Mouse (Mus musculus) limb, embryonic 13.5 days (tissue): ENCODE measurements around the gene Rhobtb3. TPM values are rescaled to one million over a fixed set of nuclear protein-coding genes. Genes with fewer than 3 reads are reported as not detected.
A peak's percentile ranks its signal among the peaks of the same experiment; 100 is the strongest.

Experiments used
- ATAC-seq: fragments of 200-750 bp; cut with Nextera tagmentation; 2 replicates; pipeline ENCODE4 v1.8.0; 2017; ENCODE audit warnings: low read depth, moderate number of reproducible peaks, moderate TSS enrichment; ENCODE audit not compliant: low FRiP score
- H3K27ac ChIP-seq: fragments of 300-500 bp; sonication (generic); 2 replicates; pipeline ENCODE4 v1.5.1; 2015; ENCODE audit warnings: inconsistent platforms, mild to moderate bottlenecking, moderate library complexity
- H3K27me3 ChIP-seq: fragments of 300-500 bp; sonication (generic); 2 replicates; pipeline ENCODE4 v1.6.1; 2015; ENCODE audit warnings: mild to moderate bottlenecking, inconsistent platforms
- H3K36me3 ChIP-seq: fragments of 300-500 bp; sonication (generic); 2 replicates; pipeline ENCODE4 v1.6.1; 2015; ENCODE audit warnings: inconsistent platforms, mild to moderate bottlenecking, moderate library complexity
- H3K4me1 ChIP-seq: fragments of 300-500 bp; sonication (generic); 2 replicates; pipeline ENCODE4 v1.6.1; 2015; ENCODE audit warnings: inconsistent platforms
- H3K4me2 ChIP-seq: fragments of 300-500 bp; sonication (generic); replicated peaks from 2 replicates; pipeline ENCODE4 v1.6.1; 2015; ENCODE audit warnings: inconsistent platforms, mild to moderate bottlenecking, moderate library complexity
- H3K4me3 ChIP-seq: fragments of 300-500 bp; sonication (generic); 2 replicates; pipeline ENCODE4 v1.5.1; 2015; ENCODE audit warnings: moderate library complexity, mild to moderate bottlenecking, inconsistent platforms
- H3K9ac ChIP-seq: fragments of 300-500 bp; sonication (generic); 2 replicates; pipeline ENCODE4 v1.6.1; 2015; ENCODE audit warnings: mild to moderate bottlenecking, inconsistent platforms
- H3K9me3 ChIP-seq: fragments of 300-500 bp; sonication (generic); 2 replicates; pipeline ENCODE4 v1.6.1; 2016; ENCODE audit warnings: inconsistent platforms
- WGBS: fragments of 180-500 bp; shearing (Covaris S2); methylation state at CpG from one replicate; pipeline ENCODE4 v1.1.7; 2015; 5-methylcytosine and 5-hydroxymethylcytosine counted together
- polyA plus RNA-seq: library from polyadenylated mRNA; unstranded; fragments of >200 nt; fragmentation: Nextera tagmentation; extraction: Ambion mirVana; gene quantifications from 2 replicates; pipeline ENCODE4 v1.2.1, GENCODE M21; 2015

Rhobtb3 gene
- 51.2 and 51.3 TPM in 2 replicates for polyA plus RNA-seq

- H3K9me3 ChIP-seq: no peaks in the 10 kb centered on the region
- WGBS: under 1% methylated on average over 84 of the region's 110 CpGs
- H3K9ac ChIP-seq: peak within 1 kb of the TSS; percentile 99
- H3K4me3 ChIP-seq: peak within 1 kb of the TSS; percentile 84
- no peaks in the 10 kb centered on the region for H3K27me3 ChIP-seq
- peak within 1 kb of the TSS; percentile 73 for H3K4me2 ChIP-seq
- H3K27ac ChIP-seq: peak within 1 kb of the TSS; percentile 100
- peak; percentile 91 for ATAC-seq
- H3K36me3 ChIP-seq: peaks cover 14% of the 10 kb centered on the region
- H3K4me1 ChIP-seq: peaks cover 21% of the 10 kb centered on the region
These were observed at the start of gene Rhobtb3 for GRCm38 (mm10) chr13:75943189-75944043. Gene Rhobtb3, minus strand, starts transcription at chr13:75943925.

- peaks cover 7% of the 10 kb centered on the region for H3K4me1 ChIP-seq
- H3K9ac ChIP-seq: no peak overlapping the region
- 13% methylated on average over 9 of the region's 9 CpGs for WGBS
- H3K27ac ChIP-seq: no peak overlapping the region; the same call in 1 of the 2 replicates
- H3K36me3 ChIP-seq: peaks cover 5% of the 10 kb centered on the region; the same call in 1 of the 2 replicates
- peak; percentile 92 for ATAC-seq
- H3K4me2 ChIP-seq: 0 out of 2 replicates have a peak overlapping the region, but pooled peaks have one; percentile 1
- H3K27me3 ChIP-seq: no peaks in the 10 kb centered on the region
- H3K4me3 ChIP-seq: no peak overlapping the region
- peaks cover 12% of the 10 kb centered on the region for H3K9me3 ChIP-seq
These were observed 48.7 kb upstream of the Rhobtb3 start for GRCm38 (mm10) chr13:75992169-75993028.

- Histone ChIP-seq H3K9me3 (no peaks in the 10 kb centered on the region), H3K4me2 (no peak overlapping the region), H3K36me3 (no peaks in the 10 kb centered on the region), H3K27me3 (no peaks in the 10 kb centered on the region), H3K27ac (no peak overlapping the region), H3K9ac (no peak overlapping the region), H3K4me3 (no peak overlapping the region), H3K4me1 (peaks cover 7% of the 10 kb centered on the region)
- ATAC-seq: no peak
- WGBS: 94% methylated on average over 1 of the region's 1 CpGs
These were observed 44.4 kb upstream of the Rhobtb3 start for GRCm38 (mm10) chr13:75988096-75988495.

GRCm38 (mm10) chr13:75981901-75982300 lies 38.2 kb upstream of the Rhobtb3 start:
- H3K36me3 ChIP-seq: no peaks in the 10 kb centered on the region
- no peaks in the 10 kb centered on the region for H3K27me3 ChIP-seq
- H3K4me2 ChIP-seq: no peak overlapping the region
- ATAC-seq: no peak
- H3K4me3 ChIP-seq: no peak overlapping the region
- no peak overlapping the region for H3K27ac ChIP-seq
- no peak overlapping the region for H3K9ac ChIP-seq
- H3K9me3 ChIP-seq: no peaks in the 10 kb centered on the region
- no peaks in the 10 kb centered on the region for H3K4me1 ChIP-seq

GRCm38 (mm10) chr13:75976649-75977048 lies 32.9 kb upstream of the Rhobtb3 start:
- Histone ChIP-seq H3K9ac (no peak overlapping the region), H3K4me1 (no peaks in the 10 kb centered on the region), H3K9me3 (no peaks in the 10 kb centered on the region), H3K36me3 (no peaks in the 10 kb centered on the region), H3K4me3 (no peak overlapping the region), H3K27me3 (no peaks in the 10 kb centered on the region), H3K4me2 (no peak overlapping the region), H3K27ac (no peak overlapping the region)
- ATAC-seq: no peak
- WGBS: 77% methylated on average over 2 of the region's 2 CpGs

GRCm38 (mm10) chr13:75976218-75976617 lies 32.5 kb upstream of the Rhobtb3 start:
- no peaks in the 10 kb centered on the region for H3K4me1 ChIP-seq
- H3K4me3 ChIP-seq: no peak overlapping the region
- H3K9ac ChIP-seq: no peak overlapping the region
- H3K27ac ChIP-seq: no peak overlapping the region
- ATAC-seq: no peak
- H3K9me3 ChIP-seq: no peaks in the 10 kb centered on the region
- no peaks in the 10 kb centered on the region for H3K36me3 ChIP-seq
- H3K27me3 ChIP-seq: no peaks in the 10 kb centered on the region
- 91% methylated on average over 2 of the region's 2 CpGs for WGBS
- no peak overlapping the region for H3K4me2 ChIP-seq

- no peak overlapping the region for H3K4me2 ChIP-seq
- H3K4me1 ChIP-seq: no peaks in the 10 kb centered on the region
- no peak for ATAC-seq
- H3K36me3 ChIP-seq: no peaks in the 10 kb centered on the region
- 67% methylated on average over 1 of the region's 1 CpGs for WGBS
- H3K4me3 ChIP-seq: no peak overlapping the region
- no peak overlapping the region for H3K27ac ChIP-seq
- H3K9me3 ChIP-seq: no peaks in the 10 kb centered on the region
- H3K27me3 ChIP-seq: no peaks in the 10 kb centered on the region
- no peak overlapping the region for H3K9ac ChIP-seq
These were observed 31.9 kb upstream of the Rhobtb3 start for GRCm38 (mm10) chr13:75975629-75976028.

GRCm38 (mm10) chr13:75974481-75974880 lies 30.8 kb upstream of the Rhobtb3 start:
- H3K9me3 ChIP-seq: no peaks in the 10 kb centered on the region
- no peaks in the 10 kb centered on the region for H3K27me3 ChIP-seq
- no peak overlapping the region for H3K4me2 ChIP-seq
- ATAC-seq: no peak
- no peak overlapping the region for H3K4me3 ChIP-seq
- no peak overlapping the region for H3K9ac ChIP-seq
- no peak overlapping the region for H3K27ac ChIP-seq
- 86% methylated on average over 2 of the region's 2 CpGs for WGBS
- no peaks in the 10 kb centered on the region for H3K36me3 ChIP-seq
- no peaks in the 10 kb centered on the region for H3K4me1 ChIP-seq

- 75% methylated on average over 1 of the region's 1 CpGs for WGBS
These were observed 23.1 kb upstream of the Rhobtb3 start, which contains the start of gene Spata9 for GRCm38 (mm10) chr13:75966850-75967249. Gene Spata9, plus strand, starts transcription at chr13:75967150.

GRCm38 (mm10) chr13:75955357-75955992 lies 11.8 kb upstream of the Rhobtb3 start:
- no peak overlapping the region for H3K27ac ChIP-seq
- peak; percentile 15; the same call in 1 of the 2 replicates for ATAC-seq
- H3K4me2 ChIP-seq: no peak overlapping the region
- no peak overlapping the region for H3K9ac ChIP-seq
- H3K4me1 ChIP-seq: peaks cover 3% of the 10 kb centered on the region
- H3K4me3 ChIP-seq: no peak overlapping the region
- no peaks in the 10 kb centered on the region; the same call in 1 of the 2 replicates for H3K9me3 ChIP-seq
- H3K36me3 ChIP-seq: no peaks in the 10 kb centered on the region
- H3K27me3 ChIP-seq: no peaks in the 10 kb centered on the region

More at GRCm38 (mm10) chr13:75966850-75967249, 23.1 kb upstream of the Rhobtb3 start, which contains the start of gene Spata9:
- Histone ChIP-seq H3K4me3 (no peak within 1 kb of the TSS), H3K27me3 (no peaks in the 10 kb centered on the region), H3K9me3 (no peaks in the 10 kb centered on the region), H3K27ac (no peak within 1 kb of the TSS), H3K36me3 (no peaks in the 10 kb centered on the region), H3K4me2 (no peak within 1 kb of the TSS), H3K4me1 (no peaks in the 10 kb centered on the region), H3K9ac (no peak within 1 kb of the TSS)
- ATAC-seq: no peak

GRCm38 (mm10) chr13:75950295-75950694 lies 6.6 kb upstream of the Rhobtb3 start:
- ATAC-seq: peak; percentile 67; the same call in 1 of the 2 replicates
- Histone ChIP-seq H3K36me3 (no peaks in the 10 kb centered on the region), H3K4me1 (peaks cover 7% of the 10 kb centered on the region), H3K27me3 (no peaks in the 10 kb centered on the region), H3K27ac (no peak overlapping the region), H3K4me3 (no peak overlapping the region), H3K9ac (no peak overlapping the region), H3K4me2 (no peak overlapping the region), H3K9me3 (no peaks in the 10 kb centered on the region)
- WGBS: 14% methylated on average over 1 of the region's 1 CpGs
